Comparison of ENCODE assay signal across 15 mouse cellular contexts in the genomic region with DNA sequence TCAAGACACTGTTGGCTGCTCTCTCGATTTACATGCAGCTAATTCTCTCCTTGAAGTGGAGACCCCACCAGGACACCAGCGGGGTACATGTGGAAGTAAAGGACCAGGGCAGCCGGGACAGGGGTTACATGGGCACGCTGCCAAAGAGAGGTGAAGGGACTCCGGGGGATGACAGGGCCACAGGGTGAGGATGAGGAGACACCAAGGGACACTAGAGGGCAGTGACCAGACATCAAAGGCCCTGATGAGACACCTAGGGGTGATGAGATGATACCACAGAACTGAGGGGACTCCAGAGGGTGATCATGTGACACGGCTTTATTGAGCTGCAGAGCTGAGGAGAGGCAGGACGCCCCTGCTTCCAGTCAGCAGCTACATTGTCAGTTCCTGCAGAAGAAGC. TPM values are rescaled to one million over a fixed set of nuclear protein-coding genes. Genes with fewer than 3 reads are reported as not detected.
DNase-seq lines count a peak whose midpoint lies in the region; ATAC-seq and TF ChIP-seq lines count a peak whose summit lies in the region.
"Had no signal": no experiment of that assay in that cellular context is flagged by ENCODE, and none has a peak within 500 bp of the region (broad histone marks: within the 10 kb centered on the region; RNA-seq: fewer than 3 reads in every experiment).

No protein-coding gene starts in this region.

- peaks cover 65% of the 10 kb centered on the region for H3K36me3 ChIP-seq in liver, embryonic 12.5 days
- peaks cover 37% of the 10 kb centered on the region for H3K36me3 ChIP-seq in liver, embryonic 11.5 days (ENCODE audit: control insufficient read depth, insufficient read depth, low read length)
- H3K36me3 ChIP-seq in hindbrain, embryonic 12.5 days = peaks cover 82% of the 10 kb centered on the region
- H3K36me3 ChIP-seq in midbrain, embryonic 16.5 days (ENCODE audit: control insufficient read depth, insufficient read depth, low read length) = peaks cover 29% of the 10 kb centered on the region
- peaks cover 62% of the 10 kb centered on the region for H3K36me3 ChIP-seq in thymus, adult 2 months (ENCODE audit: control insufficient read depth, insufficient read depth, low read length)

- 0 out of 2 replicates have a peak overlapping the region, but pooled peaks have one; percentile 38 for H3K4me3 ChIP-seq in liver, embryonic 12.5 days
- no peak overlapping the region for H3K4me3 ChIP-seq in liver, embryonic 11.5 days (ENCODE audit: low read depth, low read length)
- H3K4me3 ChIP-seq in hindbrain, embryonic 12.5 days = no peak overlapping the region
- H3K4me3 ChIP-seq in midbrain, embryonic 16.5 days (ENCODE audit: low read depth, low read length) = no peak overlapping the region
- no peak overlapping the region for H3K4me3 ChIP-seq in thymus, adult 2 months (ENCODE audit: control insufficient read depth, insufficient read depth, low read length)
- H3K4me3 ChIP-seq: limb, embryonic 15.5 days had no signal

- H3K9me3 ChIP-seq in liver, embryonic 12.5 days (replicated peaks) = no peaks in the 10 kb centered on the region
- H3K9me3 ChIP-seq in liver, embryonic 11.5 days (ENCODE audit: control insufficient read depth, low read length) = no peaks in the 10 kb centered on the region
- H3K9me3 ChIP-seq in hindbrain, embryonic 12.5 days (replicated peaks) = no peaks in the 10 kb centered on the region
- H3K9me3 ChIP-seq in midbrain, embryonic 16.5 days (replicated peaks; ENCODE audit: control insufficient read depth, low read length, poor library complexity, severe bottlenecking) = no peaks in the 10 kb centered on the region
- H3K9me3 ChIP-seq: limb, embryonic 15.5 days had no signal

- H3K27ac ChIP-seq in liver, embryonic 12.5 days = peak overlapping the region; percentile 96
- no peak overlapping the region for H3K27ac ChIP-seq in liver, embryonic 11.5 days (ENCODE audit: low read depth, low read length)
- peak overlapping the region; percentile 87 for H3K27ac ChIP-seq in hindbrain, embryonic 12.5 days
- peak overlapping the region; percentile 68 for H3K27ac ChIP-seq in midbrain, embryonic 16.5 days (ENCODE audit: low read length)
- no peak overlapping the region for H3K27ac ChIP-seq in thymus, adult 2 months (ENCODE audit: control insufficient read depth, insufficient read depth, low read length)
- H3K27ac ChIP-seq: limb, embryonic 15.5 days had no signal

- peaks cover 8% of the 10 kb centered on the region for H3K27me3 ChIP-seq in liver, embryonic 12.5 days (replicated peaks)
- peaks cover 5% of the 10 kb centered on the region; the same call in 1 of the 2 replicates for H3K27me3 ChIP-seq in liver, embryonic 11.5 days (replicated peaks; ENCODE audit: control insufficient read depth, insufficient read depth, low read length)
- H3K27me3 ChIP-seq in hindbrain, embryonic 12.5 days = 0 out of 2 replicates have a peak, but pooled peaks cover 2% of the 10 kb centered on the region
- no peaks in the 10 kb centered on the region for H3K27me3 ChIP-seq in midbrain, embryonic 16.5 days (ENCODE audit: control insufficient read depth, insufficient read depth, low read depth, low read length)
- H3K27me3 ChIP-seq in thymus, adult 2 months (ENCODE audit: control insufficient read depth, insufficient read depth, low read length) = no peaks in the 10 kb centered on the region
- H3K27me3 ChIP-seq: limb, embryonic 15.5 days; Patski had no signal

- 79% methylated on average over 7 of the region's 7 CpGs for WGBS in liver, embryonic 12.5 days (ENCODE audit: insufficient replicate concordance)
- 78% methylated on average over 7 of the region's 7 CpGs for WGBS in liver, embryonic 11.5 days
- WGBS in hindbrain, embryonic 12.5 days = 81% methylated on average over 7 of the region's 7 CpGs
- 58% methylated on average over 7 of the region's 7 CpGs for WGBS in midbrain, embryonic 16.5 days
- WGBS in thymus, adult 2 months = 88% methylated on average over 7 of the region's 7 CpGs

- DNase-seq in cerebellum, postnatal 10 days = peak; percentile 56 to 58
- DNase-seq in cerebellum, adult 11 months = no peak
- DNase-seq in liver, embryonic 11.5 days (ENCODE audit: low spot score) = no peak
- no peak for DNase-seq in kidney, adult 8-10 months
- DNase-seq in thymus, adult 2 months = no peak
- DNase-seq: kidney, adult 18-20 months had no signal

- TF ChIP-seq CTCF in thymus, adult 2 months (IDR thresholded peaks at IDR 0.05; ENCODE audit: borderline replicate concordance, control insufficient read depth, extremely low read depth, insufficient read depth, low read length, poor library complexity) = no peak

- no peak for ATAC-seq in liver, embryonic 12.5 days
- no peak for ATAC-seq in liver, embryonic 11.5 days (replicated peaks; ENCODE audit: low FRiP score)
- ATAC-seq in hindbrain, embryonic 12.5 days (ENCODE audit: low FRiP score) = no peak
- no peak for ATAC-seq in midbrain, embryonic 16.5 days
- ATAC-seq: Patski had no signal

- no peak for TF ChIP-seq POLR2A in thymus, adult 2 months (IDR thresholded peaks at IDR 0.05; ENCODE audit: control insufficient read depth, extremely low read depth, insufficient read depth, low read length, poor library complexity)

- peaks cover 87% of the 10 kb centered on the region for H3K4me1 ChIP-seq in liver, embryonic 12.5 days
- peaks cover 48% of the 10 kb centered on the region for H3K4me1 ChIP-seq in liver, embryonic 11.5 days (replicated peaks; ENCODE audit: control insufficient read depth, insufficient read depth, low read length)
- H3K4me1 ChIP-seq in hindbrain, embryonic 12.5 days = peaks cover 50% of the 10 kb centered on the region
- H3K4me1 ChIP-seq in midbrain, embryonic 16.5 days (ENCODE audit: control insufficient read depth, insufficient read depth, low read length) = peaks cover 22% of the 10 kb centered on the region
- no peaks in the 10 kb centered on the region for H3K4me1 ChIP-seq in thymus, adult 2 months (replicated peaks; ENCODE audit: control insufficient read depth, insufficient read depth, low read length)

- H3K4me2 ChIP-seq in liver, embryonic 12.5 days = no peak overlapping the region
- no peak overlapping the region for H3K4me2 ChIP-seq in liver, embryonic 11.5 days
- H3K4me2 ChIP-seq in hindbrain, embryonic 12.5 days (replicated peaks) = no peak overlapping the region
- no peak overlapping the region for H3K4me2 ChIP-seq in midbrain, embryonic 16.5 days (ENCODE audit: low read length)
- H3K4me2 ChIP-seq: limb, embryonic 15.5 days had no signal

- 0 out of 2 replicates have a peak overlapping the region, but pooled peaks have one; percentile 12 for H3K9ac ChIP-seq in liver, embryonic 12.5 days
- H3K9ac ChIP-seq in liver, embryonic 11.5 days (ENCODE audit: low read depth, low read length) = no peak overlapping the region
- no peak overlapping the region for H3K9ac ChIP-seq in hindbrain, embryonic 12.5 days
- H3K9ac ChIP-seq in midbrain, embryonic 16.5 days (ENCODE audit: low read depth, low read length) = no peak overlapping the region
- H3K9ac ChIP-seq: limb, embryonic 15.5 days had no signal

RNA-seq across cellular contexts. Expression of a gene that starts 8.3 kb away (rescaled TPM):
- polyA plus RNA-seq in liver, embryonic 12.5 days (2016; fragmentation: Nextera tagmentation; extraction: Ambion mirVana) = 6.4 and 7.5 TPM in 2 replicates
- polyA plus RNA-seq in liver, embryonic 11.5 days (2014; fragmentation: Nextera tagmentation; extraction: Ambion mirVana) = 2.9 and 3.6 TPM in 2 replicates
- 85.6 and 86.3 TPM in 2 replicates for polyA plus RNA-seq in hindbrain, embryonic 12.5 days (2016; fragmentation: Nextera tagmentation; extraction: Ambion mirVana)
- polyA plus RNA-seq in midbrain, embryonic 16.5 days (2015; fragmentation: Nextera tagmentation; extraction: Ambion mirVana) = 85.0 and 89.0 TPM in 2 replicates
- polyA plus RNA-seq in thymus, adult 2 months (2012; rRNA removed) = 0.33 and 0.36 TPM in 2 replicates

RNA-seq across cellular contexts. Expression of a gene that starts 28.3 kb away (rescaled TPM):
- polyA plus RNA-seq in liver, embryonic 12.5 days (2016; fragmentation: Nextera tagmentation; extraction: Ambion mirVana) = 69.3 TPM in 2 replicates
- polyA plus RNA-seq in liver, embryonic 11.5 days (2014; fragmentation: Nextera tagmentation; extraction: Ambion mirVana) = 94.3 and 103 TPM in 2 replicates
- 36.5 and 37.3 TPM in 2 replicates for polyA plus RNA-seq in hindbrain, embryonic 12.5 days (2016; fragmentation: Nextera tagmentation; extraction: Ambion mirVana)
- 29.0 and 29.1 TPM in 2 replicates for polyA plus RNA-seq in midbrain, embryonic 16.5 days (2015; fragmentation: Nextera tagmentation; extraction: Ambion mirVana)
- polyA plus RNA-seq in thymus, adult 2 months (2012; rRNA removed) = 190 and 191 TPM in 2 replicates

RNA-seq across cellular contexts. Expression of a gene that starts 40.9 kb away (rescaled TPM):
- polyA plus RNA-seq in liver, embryonic 12.5 days (2016; fragmentation: Nextera tagmentation; extraction: Ambion mirVana) = not detected in 2 replicates
- polyA plus RNA-seq in liver, embryonic 11.5 days (2014; fragmentation: Nextera tagmentation; extraction: Ambion mirVana) = not detected in 2 replicates
- not detected in 2 replicates for polyA plus RNA-seq in hindbrain, embryonic 12.5 days (2016; fragmentation: Nextera tagmentation; extraction: Ambion mirVana)
- not detected in 2 replicates for polyA plus RNA-seq in midbrain, embryonic 16.5 days (2015; fragmentation: Nextera tagmentation; extraction: Ambion mirVana)
- polyA plus RNA-seq in thymus, adult 2 months (2012; rRNA removed) = 0.56 and 1.2 TPM in 2 replicates
- polyA plus RNA-seq: cortical plate, adult 2 months; heart, embryonic 14.5 days; limb, embryonic 15.5 days; Patski; small intestine, adult 2 months; testis, adult 2 months had no signal

RNA-seq across cellular contexts. Expression of a gene that starts 50.8 kb away (rescaled TPM):
- polyA plus RNA-seq in liver, embryonic 12.5 days (2016; fragmentation: Nextera tagmentation; extraction: Ambion mirVana) = 57.9 and 60.0 TPM in 2 replicates
- 74.5 and 82.1 TPM in 2 replicates for polyA plus RNA-seq in liver, embryonic 11.5 days (2014; fragmentation: Nextera tagmentation; extraction: Ambion mirVana)
- polyA plus RNA-seq in hindbrain, embryonic 12.5 days (2016; fragmentation: Nextera tagmentation; extraction: Ambion mirVana) = 89.5 and 95.8 TPM in 2 replicates
- polyA plus RNA-seq in midbrain, embryonic 16.5 days (2015; fragmentation: Nextera tagmentation; extraction: Ambion mirVana) = 81.4 and 84.3 TPM in 2 replicates
- polyA plus RNA-seq in thymus, adult 2 months (2012; rRNA removed) = 450 and 470 TPM in 2 replicates

Comparison
In these comparisons a context has a peak if more than half of its experiments do, and no peak if none do; other contexts are left out.
1. DNase-seq: peak in cerebellum, postnatal 10 days (2 of 2); none in cerebellum, adult 11 months (single experiment), liver, embryonic 11.5 days (single experiment), kidney, adult 8-10 months (0 of 2) and thymus, adult 2 months (single experiment).
2. H3K27ac ChIP-seq: peak in liver, embryonic 12.5 days (single experiment), hindbrain, embryonic 12.5 days (single experiment) and midbrain, embryonic 16.5 days (single experiment); none in liver, embryonic 11.5 days (single experiment) and thymus, adult 2 months (single experiment).
3. RNA of a gene that starts 8.3 kb away (polyA plus RNA-seq): 85.6 to 86.3 TPM in hindbrain, embryonic 12.5 days and 85.0 to 89.0 TPM in midbrain, embryonic 16.5 days; 6.4 to 7.5 TPM in liver, embryonic 12.5 days, 2.9 to 3.6 TPM in liver, embryonic 11.5 days and 0.33 to 0.36 TPM in thymus, adult 2 months; every median in the first group is over 10 times any median in the second.